Mouse (Mus musculus): Measurements from ENCODE around the gene Ncoa6. TPM values are rescaled to one million over a fixed set of nuclear protein-coding genes. Genes with fewer than 3 reads are reported as not detected.
"Not testable (repeated sequence)": the region's sequence is repeated elsewhere in the genome, so short reads cannot be mapped to it uniquely, and the experiment has no call there.

Ncoa6 gene
- polyA plus RNA-seq, 1 experiment from 2014 or later, result 9.2 TPM

DNA sequence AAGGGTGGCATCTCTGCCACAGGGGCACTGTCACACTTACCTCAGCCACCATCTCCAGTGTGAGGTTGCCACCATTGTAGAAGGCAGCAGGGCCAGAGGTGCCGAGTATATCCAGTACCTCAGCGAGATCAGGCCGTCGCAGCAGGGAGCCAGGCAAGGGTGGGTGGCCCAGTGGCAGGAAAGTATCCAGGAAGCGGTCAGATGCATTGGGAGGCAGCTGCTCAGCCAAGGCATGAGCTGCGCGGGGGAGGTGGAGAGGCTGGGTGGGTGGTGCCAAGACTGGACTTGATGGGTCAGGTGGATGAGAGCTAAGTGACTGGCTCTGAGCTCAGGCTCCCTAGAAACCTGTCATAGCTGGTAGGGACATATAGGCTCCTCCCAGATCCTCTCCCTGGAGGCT is 28.9 kb upstream of the Ncoa6 start:
- H3K9me3 ChIP-seq (replicated peaks), result no peaks in the 10 kb centered on the region
- no peak overlapping the region for H3K4me3 ChIP-seq
- H3K9ac ChIP-seq, result no peak overlapping the region
- H3K4me2 ChIP-seq, result no peak overlapping the region
- no peaks in the 10 kb centered on the region for H3K4me1 ChIP-seq
- H3K27ac ChIP-seq, result no peak overlapping the region
- no peak for ATAC-seq
- 41% methylated on average over 7 of the region's 7 CpGs for WGBS (ENCODE audit: insufficient replicate concordance)
- H3K27me3 ChIP-seq (replicated peaks), result peaks cover 33% of the 10 kb centered on the region
- no peaks in the 10 kb centered on the region for H3K36me3 ChIP-seq

DNA sequence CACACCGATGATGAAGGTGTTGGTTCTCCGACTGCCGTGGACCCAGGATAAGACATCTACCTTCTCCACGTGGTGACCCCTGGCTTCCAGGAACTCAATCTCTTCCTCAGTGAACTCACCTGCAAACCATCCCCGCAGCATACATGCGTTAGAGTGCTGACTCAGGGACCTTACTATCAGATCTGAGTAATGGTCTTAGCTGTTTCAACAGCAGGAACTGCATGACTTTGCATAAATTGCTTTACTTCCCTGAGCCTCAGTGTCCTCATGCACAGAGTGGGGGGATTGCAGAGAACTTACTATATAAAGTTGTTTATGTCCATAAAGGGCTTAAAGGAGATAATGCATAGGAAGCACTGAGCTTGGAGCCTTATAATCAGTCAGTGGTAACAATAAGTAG is 17.3 kb upstream of the Ncoa6 start:
- WGBS (ENCODE audit: insufficient replicate concordance), result 62% methylated on average over 6 of the region's 6 CpGs
- no peak overlapping the region for H3K4me2 ChIP-seq
- H3K4me3 ChIP-seq, result no peak overlapping the region
- peaks cover 9% of the 10 kb centered on the region; the same call in 1 of the 2 replicates for H3K27me3 ChIP-seq (replicated peaks)
- H3K27ac ChIP-seq, result no peak overlapping the region
- H3K9ac ChIP-seq, result no peak overlapping the region
- H3K9me3 ChIP-seq (replicated peaks), result no peaks in the 10 kb centered on the region
- H3K36me3 ChIP-seq, result no peaks in the 10 kb centered on the region
- ATAC-seq, result no peak
- no peaks in the 10 kb centered on the region for H3K4me1 ChIP-seq

DNA sequence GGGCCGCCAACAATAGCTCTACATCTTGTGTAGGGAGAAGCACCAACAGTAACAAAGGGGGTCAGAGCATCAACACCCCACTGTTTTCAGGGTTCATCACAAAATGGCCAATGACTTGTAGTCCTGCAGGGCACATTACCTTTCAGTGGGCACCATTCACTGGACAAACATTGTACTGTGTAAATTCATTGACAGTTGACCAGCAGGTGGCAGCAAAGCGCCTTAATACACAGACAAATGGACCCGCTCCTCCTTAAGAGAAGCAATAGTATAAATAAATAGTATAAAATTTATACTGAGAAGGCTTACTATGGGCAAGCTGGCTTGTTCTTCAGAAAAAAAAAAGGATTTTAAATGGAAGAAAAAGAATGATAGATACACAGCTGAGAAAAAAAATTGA is 8.3 kb upstream of the Ncoa6 start:
- H3K9ac ChIP-seq, result no peak overlapping the region
- no peak for ATAC-seq
- 35% methylated on average over 3 of the region's 3 CpGs for WGBS (ENCODE audit: insufficient replicate concordance)
- H3K27ac ChIP-seq, result no peak overlapping the region
- H3K4me2 ChIP-seq, result no peak overlapping the region
- no peaks in the 10 kb centered on the region for H3K4me1 ChIP-seq
- H3K36me3 ChIP-seq, result no peaks in the 10 kb centered on the region
- H3K27me3 ChIP-seq (replicated peaks), result no peaks in the 10 kb centered on the region
- no peaks in the 10 kb centered on the region for H3K9me3 ChIP-seq (replicated peaks)
- no peak overlapping the region for H3K4me3 ChIP-seq

DNA sequence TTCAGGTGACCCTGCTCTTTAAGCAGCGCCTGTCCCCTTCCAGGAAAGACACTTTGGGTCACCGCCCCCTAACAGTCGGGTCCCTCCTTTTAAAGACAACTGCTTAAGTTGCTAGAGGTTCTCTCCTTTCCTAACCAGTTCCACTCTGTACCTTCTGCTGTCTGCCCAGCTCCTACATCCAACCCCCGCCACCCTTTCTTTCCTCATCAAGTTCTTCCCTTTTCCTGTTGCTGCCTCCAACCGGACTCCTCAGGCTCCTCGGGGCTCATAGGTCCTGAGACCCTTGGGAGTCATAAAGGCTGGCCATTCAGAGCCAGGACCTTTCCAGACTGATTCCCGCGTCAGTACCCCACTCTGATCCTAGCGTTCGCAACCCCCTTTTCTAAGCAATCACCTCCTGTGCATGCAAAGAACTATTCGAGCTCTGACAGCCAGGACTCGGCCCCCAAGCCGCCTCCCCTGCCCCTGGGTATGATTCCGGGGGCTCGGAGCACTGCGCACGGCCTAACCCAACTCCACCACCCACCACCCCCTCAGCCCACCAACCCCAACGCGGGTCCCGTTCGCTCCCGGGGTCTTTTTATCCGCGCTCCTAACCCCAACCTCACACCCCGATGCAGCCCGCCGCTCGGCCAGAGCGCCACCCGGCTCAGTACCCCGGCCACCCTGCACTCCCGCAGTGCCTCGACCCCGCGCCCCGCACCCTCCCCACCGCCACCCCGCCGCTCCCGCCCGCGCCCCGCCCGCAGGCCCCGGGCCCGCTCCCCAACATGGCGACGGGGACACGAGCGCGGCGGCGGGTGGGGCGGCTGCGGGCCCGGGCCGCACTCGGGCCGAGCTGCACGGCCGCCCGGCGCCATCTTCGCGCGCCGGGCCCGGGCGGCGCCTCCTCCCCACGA is 774 bp downstream of the Ncoa6 start:
- H3K4me2 ChIP-seq, result peak overlapping the region; percentile 86
- no peaks in the 10 kb centered on the region for H3K36me3 ChIP-seq
- H3K27ac ChIP-seq, result peak overlapping the region; percentile 91
- no peaks in the 10 kb centered on the region for H3K9me3 ChIP-seq (replicated peaks)
- peak overlapping the region; percentile 95 for H3K9ac ChIP-seq
- H3K27me3 ChIP-seq (replicated peaks), result no peaks in the 10 kb centered on the region
- H3K4me3 ChIP-seq, result peak overlapping the region; percentile 98
- peak; percentile 78 for ATAC-seq
- H3K4me1 ChIP-seq, result peaks cover 40% of the 10 kb centered on the region
- WGBS (ENCODE audit: insufficient replicate concordance), result under 1% methylated on average over 56 of the region's 71 CpGs

DNA sequence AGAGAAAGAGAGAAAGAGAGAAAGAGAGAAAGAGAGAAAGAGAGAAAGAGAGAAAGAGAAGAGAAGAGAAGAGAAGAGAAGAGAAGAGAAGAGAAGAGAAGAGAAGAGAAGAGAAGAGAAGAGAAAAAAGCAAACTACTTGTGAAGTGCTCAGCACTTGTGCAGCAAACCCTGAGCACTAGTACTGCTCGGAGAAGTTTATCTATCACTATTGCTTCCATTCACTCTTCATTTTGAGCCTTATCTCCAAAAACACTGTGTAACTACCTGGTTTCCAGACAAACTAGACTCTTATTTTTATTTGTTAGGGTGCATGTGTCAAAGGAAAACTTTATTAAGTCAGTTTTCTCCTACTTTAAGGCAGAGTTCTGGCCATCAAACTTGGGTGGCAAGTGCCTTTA is 6.8 kb downstream of the Ncoa6 start:
- Histone ChIP-seq H3K27me3 (replicated peaks) (no peaks in the 10 kb centered on the region), H3K4me2 (peak overlapping the region; percentile 29; the same call in 1 of the 2 replicates), H3K4me1 (peaks cover 37% of the 10 kb centered on the region), H3K4me3 (no peak overlapping the region), H3K9me3 (replicated peaks) (no peaks in the 10 kb centered on the region), H3K27ac (no peak overlapping the region), H3K36me3 (no peaks in the 10 kb centered on the region), H3K9ac (no peak overlapping the region)
- 0 out of 2 replicates have a peak, but pooled peaks have one; percentile 59 for ATAC-seq
- WGBS (ENCODE audit: insufficient replicate concordance), result 14% methylated on average over 1 of the region's 1 CpGs

DNA sequence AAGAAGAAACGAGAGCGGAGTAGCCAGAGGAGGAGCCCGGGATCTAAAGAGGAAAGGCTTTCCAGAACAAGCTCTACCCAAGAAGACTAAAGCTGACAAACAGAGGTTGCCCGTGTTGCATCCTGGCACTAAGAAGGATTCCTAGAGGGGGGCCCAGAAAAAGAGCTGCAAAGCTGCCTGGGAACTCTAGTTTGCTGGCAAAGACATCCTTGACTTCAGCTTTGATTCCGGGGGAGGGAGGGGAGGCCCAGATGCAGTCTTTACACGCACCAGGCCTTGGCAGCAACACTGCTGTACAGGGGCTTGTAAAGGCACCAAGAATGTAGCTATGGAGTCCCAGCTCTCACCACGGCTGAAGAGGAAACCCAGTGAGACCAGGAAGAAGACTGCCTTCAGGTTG is 20.1 kb downstream of the Ncoa6 start:
- Histone ChIP-seq H3K4me3 (no peak overlapping the region), H3K9me3 (replicated peaks) (no peaks in the 10 kb centered on the region), H3K27ac (no peak overlapping the region), H3K9ac (no peak overlapping the region), H3K4me2 (no peak overlapping the region), H3K27me3 (replicated peaks) (no peaks in the 10 kb centered on the region), H3K4me1 (no peaks in the 10 kb centered on the region), H3K36me3 (peaks cover 12% of the 10 kb centered on the region)
- no peak for ATAC-seq
- 82% methylated on average over 7 of the region's 7 CpGs for WGBS (ENCODE audit: insufficient replicate concordance)

DNA sequence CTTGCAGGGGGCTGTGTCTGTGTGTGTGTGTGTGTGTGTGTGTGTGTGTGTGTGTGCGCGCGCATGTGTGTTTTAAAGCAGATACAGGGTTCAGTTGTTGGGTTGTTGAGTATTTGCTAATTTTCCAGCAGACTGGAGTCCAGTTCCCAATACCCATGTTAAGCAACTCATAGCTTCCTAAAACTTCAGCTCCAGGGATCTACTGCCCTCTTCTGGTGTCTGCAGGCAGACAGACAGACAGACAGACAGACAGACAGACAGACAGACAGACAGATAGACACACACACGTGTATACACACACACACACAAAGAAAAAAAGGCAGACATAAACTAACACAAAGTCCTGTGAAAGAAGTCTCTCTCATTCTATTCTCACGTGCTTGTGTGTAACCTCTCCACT is 22.4 kb downstream of the Ncoa6 start:
- Histone ChIP-seq H3K9me3 (replicated peaks) (no peaks in the 10 kb centered on the region), H3K36me3 (peaks cover 10% of the 10 kb centered on the region), H3K4me1 (no peaks in the 10 kb centered on the region), H3K9ac (no peak overlapping the region), H3K27ac (no peak overlapping the region), H3K4me2 (no peak overlapping the region), H3K4me3 (no peak overlapping the region), H3K27me3 (replicated peaks) (no peaks in the 10 kb centered on the region)
- 85% methylated on average over 5 of the region's 5 CpGs for WGBS (ENCODE audit: insufficient replicate concordance)
- no peak for ATAC-seq

DNA sequence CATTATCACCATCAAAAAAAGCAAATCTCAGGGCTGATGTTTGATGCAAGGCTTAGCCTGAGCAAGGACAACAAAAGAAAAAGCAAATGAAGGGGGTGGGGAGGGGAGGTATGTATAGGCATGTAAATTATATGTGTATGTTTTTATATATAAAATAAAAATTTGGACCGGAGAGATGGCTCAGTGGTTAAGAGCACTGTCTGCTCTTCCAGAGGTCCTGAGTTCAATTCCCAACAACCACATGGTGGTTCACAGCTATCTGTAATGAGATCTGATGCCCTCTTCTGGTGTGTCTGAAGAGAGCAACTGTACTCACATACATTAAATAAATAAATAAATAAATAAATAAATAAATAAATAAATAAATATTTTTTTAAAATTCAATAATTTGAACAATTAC is 25.8 kb downstream of the Ncoa6 start:
- 91% methylated on average over 1 of the region's 1 CpGs for WGBS (ENCODE audit: insufficient replicate concordance)

DNA sequence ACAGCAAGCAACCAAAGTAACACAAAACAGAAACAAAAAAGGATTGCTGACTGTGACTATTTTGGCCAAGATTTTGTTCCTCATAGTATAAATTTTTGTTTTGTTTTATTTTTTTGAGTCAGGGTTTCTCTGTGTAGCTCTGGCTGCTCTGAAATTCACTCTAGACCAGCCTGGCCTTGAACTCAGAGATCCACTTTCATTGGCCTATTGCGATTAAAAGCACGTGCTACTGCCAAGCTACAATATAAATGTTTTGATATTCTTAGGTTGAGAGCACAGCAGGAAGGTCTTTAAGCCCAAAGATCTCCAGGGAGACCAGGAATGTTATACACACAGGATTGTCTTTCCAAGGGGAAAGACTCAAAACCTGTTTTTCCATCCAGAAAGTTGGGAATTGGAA is 30.2 kb downstream of the Ncoa6 start:
- no peaks in the 10 kb centered on the region for H3K27me3 ChIP-seq (replicated peaks)
- ATAC-seq, result no peak
- H3K4me1 ChIP-seq, result no peaks in the 10 kb centered on the region
- H3K4me3 ChIP-seq, result no peak overlapping the region
- H3K36me3 ChIP-seq, result peaks cover 2% of the 10 kb centered on the region; the same call in 1 of the 2 replicates
- H3K9ac ChIP-seq, result no peak overlapping the region
- no peak overlapping the region for H3K4me2 ChIP-seq
- no peaks in the 10 kb centered on the region for H3K9me3 ChIP-seq (replicated peaks)
- WGBS (ENCODE audit: insufficient replicate concordance), result 84% methylated on average over 2 of the region's 2 CpGs
- H3K27ac ChIP-seq, result no peak overlapping the region

More for the DNA sequence above, 25.8 kb downstream of the Ncoa6 start:
- H3K27ac ChIP-seq; ATAC-seq; H3K9ac ChIP-seq; H3K27me3 ChIP-seq (replicated peaks); H3K36me3 ChIP-seq; H3K4me3 ChIP-seq; H3K4me1 ChIP-seq; H3K4me2 ChIP-seq; H3K9me3 ChIP-seq (replicated peaks): not testable (repeated sequence)

DNA sequence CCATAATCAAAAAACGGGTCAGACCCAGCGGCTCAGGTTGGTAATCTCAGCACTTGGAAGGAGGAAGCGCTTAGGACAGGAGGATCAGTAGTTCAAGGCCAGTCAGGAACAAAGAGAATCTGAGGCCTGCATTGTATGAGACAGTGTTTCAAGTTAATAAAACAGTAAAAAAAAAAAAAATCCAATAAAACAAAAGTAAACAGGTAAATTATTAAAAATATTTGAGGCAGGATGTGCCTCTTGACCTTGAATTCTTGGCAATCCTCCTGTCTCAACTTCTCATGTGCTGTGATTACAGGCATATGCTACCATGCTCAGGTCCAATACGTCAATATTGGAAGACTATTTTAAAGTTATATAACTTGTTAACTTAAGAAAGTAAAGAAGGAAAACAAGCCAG is 30.8 kb downstream of the Ncoa6 start:
- Histone ChIP-seq H3K9ac (no peak overlapping the region), H3K4me1 (no peaks in the 10 kb centered on the region), H3K27me3 (replicated peaks) (no peaks in the 10 kb centered on the region), H3K36me3 (peaks cover 2% of the 10 kb centered on the region; the same call in 1 of the 2 replicates), H3K4me3 (no peak overlapping the region), H3K27ac (no peak overlapping the region), H3K9me3 (replicated peaks) (no peaks in the 10 kb centered on the region), H3K4me2 (no peak overlapping the region)
- ATAC-seq, result no peak
- WGBS (ENCODE audit: insufficient replicate concordance), result 84% methylated on average over 4 of the region's 4 CpGs

DNA sequence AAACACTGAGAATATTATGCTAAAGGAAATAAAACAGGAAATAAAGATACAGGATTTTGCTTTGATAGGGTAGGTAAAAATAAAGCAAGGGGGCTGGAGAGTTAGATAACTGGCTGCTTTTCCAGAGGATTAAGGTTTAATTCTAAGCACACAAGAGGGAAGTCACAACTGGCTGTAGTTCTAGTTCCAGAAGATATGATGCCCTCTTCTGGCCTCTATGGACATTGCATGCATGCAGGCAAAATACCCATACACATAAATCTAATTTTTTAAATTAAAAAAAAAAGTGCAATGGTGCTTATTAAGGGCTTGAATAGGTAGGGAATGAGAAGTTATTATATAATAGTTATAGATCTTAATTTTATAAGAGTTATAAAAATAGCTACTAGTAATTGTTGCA is 37.2 kb downstream of the Ncoa6 start:
- no peak overlapping the region for H3K9ac ChIP-seq
- no peak overlapping the region for H3K4me3 ChIP-seq
- ATAC-seq, result no peak
- peaks cover 54% of the 10 kb centered on the region for H3K36me3 ChIP-seq
- no peak overlapping the region for H3K4me2 ChIP-seq
- no peaks in the 10 kb centered on the region for H3K9me3 ChIP-seq (replicated peaks)
- H3K27me3 ChIP-seq (replicated peaks), result no peaks in the 10 kb centered on the region
- H3K4me1 ChIP-seq, result no peaks in the 10 kb centered on the region
- no peak overlapping the region for H3K27ac ChIP-seq

DNA sequence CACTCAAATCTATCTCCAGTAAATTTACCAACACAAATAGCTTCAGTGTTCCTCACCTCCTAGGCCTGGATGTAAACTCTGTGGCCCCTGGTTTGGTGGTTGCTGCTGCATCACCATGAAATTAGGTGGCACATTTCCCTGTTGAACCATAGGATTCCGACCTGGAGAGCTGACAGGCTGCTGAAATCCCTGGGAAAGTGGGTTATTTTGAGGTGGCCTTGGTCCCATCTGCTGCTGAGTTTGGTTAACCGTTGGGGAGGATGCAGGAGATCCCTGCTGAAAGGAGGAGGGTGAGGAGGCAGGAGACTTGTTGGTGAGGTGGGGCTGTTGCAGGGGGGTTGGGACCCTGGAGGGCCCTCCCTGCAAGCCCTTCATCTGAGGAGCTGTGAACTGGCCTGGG is 52.8 kb downstream of the Ncoa6 start:
- H3K4me2 ChIP-seq, result no peak overlapping the region
- H3K27ac ChIP-seq, result no peak overlapping the region
- H3K4me3 ChIP-seq, result no peak overlapping the region
- H3K36me3 ChIP-seq, result peaks cover 60% of the 10 kb centered on the region
- WGBS (ENCODE audit: insufficient replicate concordance), result 70% methylated on average over 2 of the region's 2 CpGs
- H3K4me1 ChIP-seq, result no peaks in the 10 kb centered on the region
- no peaks in the 10 kb centered on the region for H3K27me3 ChIP-seq (replicated peaks)
- no peaks in the 10 kb centered on the region for H3K9me3 ChIP-seq (replicated peaks)
- no peak overlapping the region for H3K9ac ChIP-seq
- no peak for ATAC-seq

DNA sequence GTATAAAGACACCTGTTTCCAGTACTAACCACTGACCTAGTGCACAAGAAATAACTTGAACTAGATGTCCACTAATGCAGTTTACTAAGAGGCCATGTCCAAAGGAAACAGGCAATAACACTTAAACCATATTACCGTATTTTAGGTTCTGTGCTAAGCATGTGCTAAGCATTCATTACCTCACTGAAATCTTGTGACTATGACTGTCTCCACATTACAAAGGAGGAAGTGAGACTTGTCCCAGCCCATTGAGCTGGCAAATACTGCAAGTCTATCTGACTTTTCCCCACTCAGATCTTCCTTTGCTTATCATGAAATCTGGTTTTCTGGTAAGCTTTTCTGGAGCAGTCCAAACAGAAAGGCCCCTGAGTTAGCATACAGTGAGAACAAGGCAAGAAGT is 69.1 kb downstream of the Ncoa6 start:
- no peaks in the 10 kb centered on the region for H3K9me3 ChIP-seq (replicated peaks)

More for the DNA sequence above, 69.1 kb downstream of the Ncoa6 start:
- no peak overlapping the region for H3K4me2 ChIP-seq
- H3K9ac ChIP-seq, result no peak overlapping the region
- ATAC-seq, result no peak
- H3K4me1 ChIP-seq, result no peaks in the 10 kb centered on the region
- no peaks in the 10 kb centered on the region for H3K27me3 ChIP-seq (replicated peaks)
- no peak overlapping the region for H3K27ac ChIP-seq
- WGBS (ENCODE audit: insufficient replicate concordance), result 83% methylated on average over 1 of the region's 1 CpGs
- H3K4me3 ChIP-seq, result no peak overlapping the region
- peaks cover 70% of the 10 kb centered on the region for H3K36me3 ChIP-seq

Data from liver, embryonic 12.5 days (tissue).